Mouse (Mus musculus): ENCODE results near the gene Kif6. TPM values are rescaled to one million over a fixed set of nuclear protein-coding genes. Genes with fewer than 3 reads are reported as not detected.

Kif6 gene
- total RNA-seq, 4 experiments from 2014 or later, result 0.59 to 1.2 (median 0.86) TPM

DNA sequence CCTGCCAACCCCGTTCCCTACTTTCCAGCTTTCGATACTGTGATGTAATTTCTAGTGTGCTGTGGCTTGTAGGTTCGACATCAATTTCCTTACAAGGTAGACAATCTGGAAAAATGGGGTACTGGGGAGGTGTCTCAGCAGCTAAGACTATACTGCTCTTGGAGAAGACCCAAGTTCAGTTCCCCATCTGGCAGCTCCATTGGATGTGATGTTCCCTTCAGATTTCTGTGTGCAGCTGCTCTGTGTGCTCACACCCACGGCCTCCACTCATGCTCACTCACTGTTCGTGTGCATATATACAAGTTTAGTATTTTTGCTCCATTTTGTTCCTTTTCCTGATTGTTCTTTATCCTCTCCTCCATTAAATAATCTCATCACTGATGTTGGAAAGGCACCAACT lies 51.8 kb downstream of the Kif6 start:
- DNase-seq, result no peak

DNA sequence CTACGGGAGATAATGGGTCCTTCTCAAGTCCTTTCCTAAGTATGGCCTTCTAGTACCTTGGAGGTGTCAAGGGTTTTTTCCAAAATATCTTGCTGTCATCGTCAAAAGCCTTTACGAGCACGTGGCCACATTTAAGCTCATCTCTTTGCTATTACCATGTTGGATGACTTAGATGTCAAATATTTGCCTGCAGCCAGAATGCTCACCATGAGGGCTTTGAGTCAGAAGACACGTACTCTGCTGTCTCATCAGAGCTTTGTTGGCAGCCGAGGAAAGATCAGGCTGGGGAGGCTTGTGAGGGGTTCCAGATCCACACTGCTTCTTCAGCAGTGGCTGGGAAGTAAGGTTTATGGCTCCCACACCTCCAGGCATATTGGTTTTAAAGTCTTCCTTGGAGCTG lies 53.4 kb downstream of the Kif6 start:
- no peak for DNase-seq

DNA sequence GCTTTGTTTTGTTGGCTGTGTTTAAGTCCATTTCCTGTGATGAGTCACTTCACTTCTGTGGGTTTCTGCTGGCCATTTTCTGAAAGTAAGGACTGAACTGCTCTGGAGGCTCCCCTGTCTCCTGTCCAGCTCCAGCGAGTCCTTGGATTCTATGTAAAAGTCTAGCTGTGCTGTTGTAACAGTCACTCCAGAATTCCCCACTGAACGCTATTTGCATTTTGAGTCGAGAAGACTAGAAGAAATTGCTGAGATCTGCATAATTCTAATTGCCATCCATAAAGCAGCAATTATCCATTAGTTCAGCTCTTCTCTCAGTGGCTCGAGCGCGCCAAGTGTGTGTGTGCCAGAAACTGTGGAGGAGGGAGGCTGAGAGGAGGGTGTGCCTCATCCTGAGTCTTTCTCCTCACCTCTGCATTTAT lies 57.0 kb downstream of the Kif6 start:
- no peak for DNase-seq

DNA sequence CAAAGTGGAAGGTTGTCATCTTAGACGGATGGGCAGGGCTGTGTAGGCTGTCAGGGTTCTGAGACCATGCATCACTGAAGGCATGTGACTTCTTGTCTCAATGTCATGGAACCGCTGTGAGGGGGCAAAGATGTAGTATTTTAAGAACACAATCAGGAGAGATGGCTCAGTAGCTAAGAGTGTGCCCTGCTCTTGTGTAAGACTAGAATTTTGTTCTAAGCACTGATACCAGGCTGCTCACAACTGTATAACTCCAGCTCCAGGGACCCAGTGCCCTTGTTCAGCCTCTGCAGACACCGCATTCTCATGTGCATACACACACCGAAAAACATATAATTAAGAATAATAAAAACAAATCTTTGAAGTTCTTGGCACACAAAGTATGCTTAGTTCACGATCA lies 57.5 kb downstream of the Kif6 start:
- no peak for DNase-seq

DNA sequence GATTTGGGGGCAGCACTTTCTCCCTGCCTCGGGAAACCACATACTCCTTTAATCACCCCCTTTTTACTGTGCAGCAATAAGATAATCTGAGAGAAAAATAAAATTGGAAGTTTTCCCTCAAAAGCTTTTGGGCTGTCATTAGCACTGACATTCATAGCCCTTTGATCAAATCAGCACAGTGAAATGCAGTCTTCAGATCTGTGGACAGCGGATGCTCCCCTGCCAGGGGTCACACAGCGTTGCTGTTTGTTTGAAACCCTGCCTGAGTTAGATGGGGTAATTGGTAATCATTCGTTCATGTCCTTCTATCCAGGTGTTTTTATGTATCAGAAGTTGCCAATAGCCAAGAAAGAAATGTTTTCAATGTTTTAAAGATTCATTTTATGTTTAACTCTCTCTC lies 60.7 kb downstream of the Kif6 start:
- DNase-seq, result no peak

DNA sequence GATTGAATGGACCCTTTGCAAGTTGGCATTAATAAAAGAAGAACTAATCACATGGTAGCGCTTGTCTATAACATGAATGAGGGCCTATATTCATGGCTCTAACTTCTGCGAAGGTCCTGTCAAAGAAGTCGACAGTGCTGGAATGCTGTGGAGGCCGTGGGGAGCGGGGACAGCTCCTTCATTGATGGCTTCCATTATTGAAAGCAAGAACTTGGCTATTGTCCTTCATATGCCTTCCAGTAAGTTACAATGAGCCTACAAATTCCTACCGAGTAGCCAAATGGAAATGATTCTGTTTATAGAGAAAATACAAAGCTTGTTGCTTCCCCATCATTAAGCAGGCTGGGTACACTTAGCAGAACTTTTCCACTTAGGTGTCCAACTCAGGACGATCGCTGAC lies 66.5 kb downstream of the Kif6 start:
- no peak for DNase-seq

DNA sequence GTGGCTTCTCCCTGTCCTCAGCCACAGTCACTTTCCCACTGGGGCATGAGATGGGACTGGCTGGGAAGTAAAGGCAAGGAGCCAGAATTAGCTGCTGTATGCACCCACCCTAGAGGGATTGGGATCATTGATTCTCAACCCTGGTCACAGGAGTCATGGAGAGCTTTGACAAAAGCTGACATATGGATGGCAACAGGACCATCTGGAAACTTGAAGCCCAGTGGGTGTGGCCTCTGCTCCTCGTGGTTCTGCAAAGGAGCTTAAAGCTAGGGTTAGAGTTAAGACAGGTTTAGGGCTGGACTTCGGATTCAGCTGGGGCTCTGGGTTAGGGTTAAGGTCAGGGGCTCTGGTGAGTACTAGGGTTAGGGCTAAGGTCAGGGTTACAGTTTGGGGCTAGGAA lies 69.2 kb downstream of the Kif6 start:
- no peak for DNase-seq

DNA sequence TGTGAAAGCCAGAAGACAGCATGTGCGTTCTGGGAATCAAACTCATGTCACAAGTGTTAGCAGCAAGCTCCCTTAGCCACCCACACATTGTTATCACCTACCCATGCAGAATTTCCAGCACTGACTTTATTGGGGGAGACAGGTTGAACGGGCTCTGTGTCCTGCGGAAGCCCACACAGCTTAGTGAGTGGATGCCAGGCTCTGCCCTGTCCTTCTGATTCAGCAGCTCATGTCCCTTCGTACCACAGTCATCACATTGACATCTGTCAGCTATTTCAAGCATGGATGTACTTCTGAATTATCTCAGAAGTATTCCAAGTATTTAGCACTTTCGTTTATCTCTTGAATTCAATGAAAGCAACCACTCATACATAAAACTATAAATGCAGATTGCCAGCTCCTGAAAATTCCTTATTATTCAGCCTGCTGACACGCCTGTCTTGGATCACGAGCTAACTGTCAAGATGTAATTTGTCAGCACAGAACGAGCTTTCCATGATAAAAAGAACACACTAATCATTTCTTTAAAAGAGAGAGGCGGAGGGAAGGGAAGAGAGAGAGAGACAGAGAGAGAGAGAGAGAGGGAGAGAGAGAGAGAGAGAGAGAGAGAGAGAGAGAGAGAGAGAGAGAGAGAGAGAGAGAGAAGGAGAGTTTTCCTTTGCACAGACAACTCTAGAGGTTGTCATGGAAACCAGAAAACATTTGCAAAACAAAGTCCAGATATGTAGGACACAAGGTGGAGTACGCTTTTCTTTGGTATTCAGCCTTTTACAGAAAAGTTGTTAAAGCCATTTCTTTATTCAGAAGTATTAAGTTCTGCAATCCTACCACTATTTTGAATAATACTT lies 75.9 kb downstream of the Kif6 start:
- no peak for DNase-seq

DNA sequence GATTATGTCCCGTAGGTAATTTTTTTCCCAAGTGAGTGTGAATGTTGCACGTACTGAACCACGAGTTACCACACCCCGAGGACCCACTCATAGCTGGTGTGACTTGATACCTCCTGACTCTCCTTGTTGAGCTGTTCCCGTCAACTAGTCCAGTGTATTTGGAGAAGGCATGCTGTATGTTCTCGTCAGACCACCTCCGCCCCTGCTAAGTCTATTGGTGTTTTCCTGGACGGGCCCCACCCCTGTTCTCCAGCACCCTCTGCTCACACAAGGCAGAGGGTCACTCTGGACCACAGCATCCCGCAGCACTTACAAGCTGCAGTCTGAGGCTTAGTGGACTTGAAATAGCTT lies 76.5 kb downstream of the Kif6 start:
- no peak for DNase-seq

DNA sequence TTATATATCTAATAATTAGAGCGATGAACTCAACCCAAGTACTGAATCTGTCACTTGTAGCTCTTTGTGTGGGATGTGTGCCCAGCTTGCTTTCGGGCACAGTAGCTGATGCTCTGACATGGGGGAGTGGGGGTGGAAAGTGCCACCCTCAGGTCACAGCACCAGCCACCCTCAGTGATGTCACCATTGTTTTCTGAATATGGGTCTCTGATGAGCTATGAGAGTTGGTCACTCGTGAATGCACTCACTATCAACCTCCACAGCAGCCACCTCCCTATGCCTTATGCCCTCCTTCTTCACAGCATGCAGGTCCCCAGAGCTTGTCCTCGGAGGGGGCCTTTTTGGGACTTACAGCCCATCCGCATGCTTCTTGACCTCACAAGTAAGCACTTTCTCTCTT lies 78.3 kb downstream of the Kif6 start:
- DNase-seq, result no peak

DNA sequence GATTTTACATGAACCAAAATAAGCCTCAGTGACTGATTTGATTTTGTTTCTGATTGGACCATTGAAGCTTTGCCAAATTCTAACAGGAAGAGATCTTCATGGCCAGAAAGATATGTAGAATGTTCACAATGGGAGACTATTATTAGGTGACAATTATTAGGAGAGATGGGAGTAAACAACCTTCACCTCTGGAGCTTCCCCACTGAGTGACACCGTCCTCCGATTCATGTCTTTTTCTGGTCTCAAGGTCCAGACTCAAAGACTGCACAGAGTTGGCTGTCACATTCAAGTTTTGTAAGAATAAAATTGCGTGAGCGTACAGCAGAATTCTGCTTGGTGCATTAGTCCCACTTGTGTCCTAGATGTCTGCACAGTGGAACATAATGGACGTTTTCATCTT lies 82.3 kb downstream of the Kif6 start:
- DNase-seq, result no peak

DNA sequence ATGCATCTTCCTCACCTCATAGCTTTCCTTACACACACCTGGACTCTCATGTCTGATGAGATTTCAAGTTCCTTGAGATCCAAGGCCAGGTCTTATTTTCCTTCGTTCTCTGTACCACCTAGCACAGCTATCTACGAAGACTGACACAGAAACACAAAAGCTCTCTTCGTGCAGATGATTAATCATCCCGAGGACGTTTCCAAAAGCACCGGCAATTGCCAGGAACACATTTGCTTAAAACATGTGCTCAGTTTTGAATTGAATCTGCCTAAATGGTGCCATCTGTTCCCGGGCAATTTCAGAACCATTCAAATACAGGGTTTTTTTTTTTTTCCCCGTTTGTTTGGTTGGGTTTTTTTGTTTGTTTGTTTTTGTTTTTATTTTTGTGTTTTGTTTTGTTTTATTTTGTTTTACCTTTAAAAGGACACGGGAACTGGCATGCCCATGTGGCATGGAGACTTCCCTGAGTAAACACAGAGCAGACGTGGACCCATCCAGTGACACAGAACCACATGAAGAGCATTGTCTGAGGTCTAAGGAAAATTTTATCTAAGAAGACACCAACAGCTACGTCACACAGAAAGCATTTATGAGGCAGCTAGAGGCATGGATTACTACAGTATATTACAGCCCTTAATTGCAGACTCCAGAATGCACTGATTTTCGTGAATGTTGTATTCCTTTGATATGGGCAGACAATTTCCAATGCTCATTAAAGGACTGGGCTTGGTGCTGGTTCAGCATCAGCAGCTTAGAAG lies 88.7 kb downstream of the Kif6 start:
- DNase-seq, result no peak

DNA sequence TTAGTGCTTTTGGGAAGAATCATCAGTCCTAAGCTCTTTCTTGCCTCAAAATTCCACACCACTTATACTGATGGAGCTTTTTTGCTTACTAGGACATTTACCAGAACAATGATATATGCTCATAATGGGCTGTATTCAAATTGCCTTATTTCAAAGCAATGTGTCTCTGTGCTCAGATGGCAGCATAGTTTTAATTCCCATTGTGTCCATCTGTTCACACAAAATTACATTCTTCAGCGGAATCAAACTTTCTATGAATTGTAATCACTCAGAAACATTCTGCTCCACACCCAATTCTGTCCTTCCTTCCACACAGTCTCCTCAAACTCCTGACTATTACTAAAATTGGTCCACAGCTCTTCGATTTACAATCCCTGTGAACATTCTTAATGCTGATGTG lies 94.3 kb downstream of the Kif6 start:
- DNase-seq, result no peak

DNA sequence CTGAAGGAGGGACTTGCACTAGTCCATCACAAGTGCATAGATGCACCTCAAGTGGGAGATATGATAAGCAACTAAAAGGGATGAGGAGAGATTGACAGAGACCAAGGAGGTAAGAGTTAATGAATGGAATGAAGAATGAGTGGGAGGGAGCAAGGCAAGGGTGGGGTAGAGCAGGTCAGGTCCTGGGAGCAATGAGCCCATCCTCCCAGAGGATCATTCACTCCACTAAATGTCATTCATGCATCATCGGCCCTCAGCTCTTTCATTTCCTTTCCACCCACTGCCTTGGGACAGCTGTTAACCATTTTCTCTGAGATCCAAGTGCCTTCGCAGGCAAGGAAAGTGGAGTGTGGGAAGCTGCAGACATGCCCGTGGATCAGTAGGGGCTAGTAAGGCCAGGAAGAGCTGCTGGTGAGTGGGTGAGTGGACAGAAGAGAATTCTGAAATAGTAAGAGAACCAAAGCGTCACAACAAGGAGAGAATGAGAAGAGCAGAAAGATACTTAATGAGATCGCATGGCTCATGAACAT lies 95.2 kb downstream of the Kif6 start:
- no peak for DNase-seq

DNA sequence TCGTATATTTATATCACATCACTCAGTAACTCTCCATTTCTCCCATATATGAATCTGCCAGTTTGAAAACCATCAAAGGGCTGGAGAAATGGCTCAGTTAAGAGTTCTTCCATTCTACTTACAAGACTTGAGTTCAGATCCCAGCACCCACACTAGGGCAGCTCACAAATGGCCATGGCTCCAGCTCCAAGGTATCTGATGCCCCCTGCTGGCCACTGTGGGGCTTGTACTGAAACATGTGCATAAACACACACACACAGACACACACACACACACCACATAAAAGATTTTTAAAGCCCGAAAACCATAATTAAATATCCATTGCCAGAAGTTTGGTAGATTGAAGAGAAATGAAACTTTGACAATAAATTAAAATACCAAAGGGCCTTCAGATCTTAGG lies 111.3 kb downstream of the Kif6 start:
- no peak for DNase-seq

DNA sequence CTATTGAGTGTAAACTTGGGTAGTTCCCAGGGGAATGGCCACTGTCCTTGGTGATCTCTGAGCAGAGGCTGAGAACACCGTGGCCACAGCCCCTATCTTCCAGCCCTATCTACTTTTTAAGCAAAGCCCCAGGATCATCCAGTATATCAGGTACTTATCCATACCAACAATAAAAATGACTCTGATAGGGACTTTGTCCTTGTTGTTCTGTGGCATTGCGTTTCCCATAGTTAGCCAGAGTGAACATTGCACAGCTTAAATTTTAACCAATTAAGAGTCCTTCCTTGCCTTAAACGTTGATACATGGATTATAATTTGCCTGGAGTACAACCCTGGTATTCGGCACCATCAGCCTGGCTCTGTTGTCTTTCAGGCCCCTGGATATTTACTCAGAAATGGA lies 112.0 kb downstream of the Kif6 start:
- DNase-seq, result no peak

DNA sequence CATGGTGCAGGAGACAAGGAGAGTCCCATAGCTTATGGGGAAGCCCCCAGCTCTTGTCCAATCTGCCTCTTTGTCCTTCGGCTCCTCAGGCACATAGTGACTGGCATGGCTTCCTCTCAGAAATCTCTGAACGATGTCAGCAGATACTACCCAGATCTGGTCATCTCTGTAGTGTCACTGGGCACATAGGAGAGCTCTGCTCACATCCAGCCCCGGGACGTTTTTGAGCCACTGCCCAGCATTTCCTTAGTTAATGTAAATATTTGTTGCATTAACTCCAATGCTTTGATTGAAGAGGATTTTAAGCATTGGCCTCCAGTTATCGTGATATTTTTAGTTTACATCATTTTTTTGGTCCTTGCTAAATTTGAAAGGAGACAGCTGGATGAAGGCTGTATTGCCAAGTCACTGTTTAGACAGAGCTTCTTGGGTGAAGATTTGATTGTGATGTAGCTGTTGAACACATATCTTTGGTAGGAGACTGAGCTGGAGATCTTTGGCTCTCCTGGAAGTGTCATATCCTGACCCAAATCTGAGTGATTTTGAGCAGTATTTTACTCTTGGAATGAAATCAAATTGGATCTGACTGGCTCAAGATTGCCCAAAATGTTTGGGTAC lies 112.6 kb downstream of the Kif6 start:
- no peak for DNase-seq

DNA sequence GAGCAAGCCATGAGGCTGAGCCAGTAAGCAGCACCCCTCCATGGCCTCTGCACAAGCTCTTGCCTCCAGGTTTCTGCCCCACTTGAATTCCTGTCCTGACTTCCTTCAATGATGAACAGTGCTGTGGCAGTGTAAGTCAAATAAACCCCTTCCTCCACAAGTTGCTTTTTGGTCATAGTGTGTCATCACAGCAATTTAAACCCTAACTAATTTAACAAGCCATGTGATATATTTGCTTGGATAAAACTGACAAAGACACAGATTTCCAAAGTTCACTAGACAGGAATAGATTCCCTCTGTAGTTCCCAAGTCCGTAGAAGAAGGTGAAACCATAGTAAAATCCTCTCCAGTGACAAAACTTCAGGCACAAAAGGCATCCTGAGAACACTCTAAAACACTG lies 114.9 kb downstream of the Kif6 start:
- no peak for DNase-seq

DNA sequence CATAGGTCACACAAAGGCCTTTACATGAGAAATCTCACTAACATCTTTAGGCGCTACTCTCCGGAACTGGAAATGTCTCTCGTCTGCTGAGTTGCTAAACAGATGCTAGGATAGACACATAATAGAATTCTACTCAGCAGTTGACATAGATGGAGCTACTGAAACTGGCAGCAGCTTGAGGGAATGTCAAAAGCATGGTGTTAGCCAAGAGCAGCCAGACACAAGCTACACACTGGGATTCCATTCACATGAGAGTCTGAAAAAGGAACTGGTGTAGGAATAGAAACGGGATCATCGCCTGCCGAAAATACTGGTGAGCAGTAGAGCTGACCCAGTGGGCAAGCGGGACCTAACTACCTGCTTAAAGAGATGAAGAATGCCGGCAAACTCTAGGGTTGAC lies 117.8 kb downstream of the Kif6 start:
- DNase-seq, result no peak

DNA sequence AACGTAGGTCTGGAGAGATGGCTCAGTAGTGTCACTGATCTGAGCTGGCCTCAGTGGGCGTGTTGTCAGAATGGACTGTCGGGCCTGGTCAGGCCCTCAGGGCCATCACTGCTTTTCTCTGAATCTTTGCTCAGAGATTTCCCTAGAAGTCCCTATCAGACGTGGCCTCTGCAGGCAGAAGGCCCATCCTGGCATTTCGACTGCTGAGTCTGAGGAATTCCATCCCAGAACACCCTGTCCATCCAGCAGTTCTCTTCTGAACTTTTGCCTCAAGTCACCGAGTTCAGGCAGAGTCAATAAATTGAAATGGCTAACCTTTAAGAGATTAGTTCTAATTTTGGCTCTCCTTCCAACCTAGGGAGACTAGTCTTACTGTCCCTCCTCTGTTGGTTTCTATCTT lies 119.1 kb downstream of the Kif6 start:
- no peak for DNase-seq

DNA sequence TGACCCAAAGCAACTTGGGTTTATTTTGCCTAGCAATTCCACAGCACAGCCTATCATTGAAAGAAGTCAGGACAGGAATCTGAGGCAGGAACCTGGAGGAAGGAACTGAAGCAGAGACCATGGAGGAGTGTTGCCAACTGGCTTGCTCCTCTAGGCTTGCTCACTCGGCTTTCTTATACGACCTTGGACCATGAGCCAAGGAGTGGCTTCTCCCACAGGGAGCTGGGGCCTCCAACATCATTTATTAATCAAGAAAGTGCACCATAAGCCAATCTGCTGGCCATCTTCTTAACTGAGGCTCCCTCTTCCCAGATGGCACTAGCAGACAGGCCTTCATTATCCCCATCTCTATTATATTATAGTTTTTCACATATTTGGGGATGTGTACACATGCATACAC lies 119.8 kb downstream of the Kif6 start:
- DNase-seq, result no peak

DNA sequence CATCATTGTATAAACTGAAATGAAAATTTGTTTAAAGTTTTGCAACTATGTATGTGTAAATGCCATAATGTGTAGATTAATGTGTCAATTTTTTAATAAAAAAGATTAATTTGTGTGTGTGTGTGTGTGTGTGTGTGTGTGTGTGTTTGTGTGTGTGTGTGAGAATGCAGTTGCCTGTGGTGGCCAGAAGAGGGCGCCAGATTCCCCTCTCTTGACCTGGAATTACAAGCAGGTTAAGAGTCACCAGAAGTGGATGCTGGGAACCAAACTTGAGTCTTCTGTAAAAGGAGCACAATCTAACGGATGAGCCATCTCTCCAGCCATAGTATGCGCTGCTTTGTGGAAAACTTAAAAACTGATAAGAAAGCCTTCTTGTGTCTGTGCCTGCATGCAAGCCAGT lies 121.4 kb downstream of the Kif6 start:
- no peak for DNase-seq

DNA sequence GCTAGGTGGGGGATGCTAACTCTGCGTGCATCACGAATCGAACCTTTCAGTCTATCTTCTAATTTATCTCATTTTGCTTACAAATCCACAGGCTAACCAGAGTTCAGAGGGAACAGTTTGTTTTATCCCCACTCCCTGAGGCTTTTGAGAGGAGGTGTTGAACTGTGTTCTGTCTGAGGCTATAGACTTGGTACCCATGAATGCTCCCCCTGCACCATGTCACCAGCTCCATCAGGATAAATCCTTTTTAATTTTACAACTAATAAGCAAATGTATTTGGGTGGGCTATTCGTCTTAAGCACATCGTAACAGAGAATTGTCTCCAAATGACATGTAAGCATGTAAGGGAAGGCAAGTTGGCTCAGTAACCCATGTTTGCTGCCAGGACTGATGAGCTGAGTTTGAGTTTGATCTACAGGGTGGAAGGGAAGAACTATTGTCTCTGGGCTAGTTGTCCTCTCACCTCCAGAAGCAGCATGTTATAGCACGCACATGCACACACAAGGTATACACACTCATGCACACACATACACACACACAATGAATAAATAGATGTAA lies 122.4 kb downstream of the Kif6 start:
- DNase-seq, result no peak
